Mouse (Mus musculus) bone marrow, adult 2 months (tissue): ENCODE measurements at regions not wholly inside any gene's neighbourhood (a gene's known extent, or its start where the extent isn't known, plus 50 kb on each side); places are given as distances from the start of the nearest gene placed in this dataset.
"Not testable (repeated sequence)": the region's sequence is repeated elsewhere in the genome, so short reads cannot be mapped to it uniquely, and the experiment has no call there.

Experiments used
- CTCF ChIP-seq: fragments of 200-500 bp; IDR thresholded peaks from 2 replicates; pipeline ENCODE4 v1.5.1; 2011; ENCODE audit warnings: low read length, control low read depth; ENCODE audit not compliant: control insufficient read depth, insufficient read depth
- POLR2A ChIP-seq: fragments of 200-500 bp; IDR thresholded peaks from 2 replicates; pipeline ENCODE4 v1.6.1; 2011; ENCODE audit warnings: low read depth, mild to moderate bottlenecking, control low read depth, low read length, borderline replicate concordance; ENCODE audit not compliant: control insufficient read depth

- TF ChIP-seq CTCF, POLR2A: not testable (repeated sequence)
Observed at GRCm38 (mm10) chr13:115742080-115742479, 567.4 kb downstream of the Isl1 start.
